Mouse (Mus musculus): Measurements from ENCODE around the gene Cmtm5. TPM values are rescaled to one million over a fixed set of nuclear protein-coding genes. Genes with fewer than 3 reads are reported as not detected.

Cmtm5 gene
- polyA plus RNA-seq, 1 experiment from 2014 or later = 8.5 TPM

- Histone ChIP-seq H3K4me2 (replicated peaks; ENCODE audit: low read depth, low read length) (no peak overlapping the region), H3K9ac (replicated peaks; ENCODE audit: low read depth, low read length) (no peak overlapping the region), H3K4me1 (ENCODE audit: control insufficient read depth, insufficient read depth, low read length) (no peaks in the 10 kb centered on the region), H3K4me3 (ENCODE audit: low read depth, low read length) (no peak overlapping the region), H3K9me3 (ENCODE audit: control insufficient read depth, low read depth, low read length) (no peaks in the 10 kb centered on the region), H3K27ac (ENCODE audit: low read length) (no peak overlapping the region), H3K36me3 (ENCODE audit: control insufficient read depth, insufficient read depth, low read length) (no peaks in the 10 kb centered on the region), H3K27me3 (ENCODE audit: control insufficient read depth, insufficient read depth, low read length) (no peaks in the 10 kb centered on the region)
- ATAC-seq (ENCODE audit: insufficient number of reproducible peaks, insufficient read depth, low FRiP score, low read depth) = no peak
- 56% methylated on average over 12 of the region's 12 CpGs for WGBS
Observed at GRCm38 (mm10) chr14:54950493-54950892, 14.4 kb downstream of the Cmtm5 start.

GRCm38 (mm10) chr14:54951587-54951986 is 15.5 kb downstream of the Cmtm5 start:
- Histone ChIP-seq H3K36me3 (ENCODE audit: control insufficient read depth, insufficient read depth, low read length) (no peaks in the 10 kb centered on the region), H3K4me2 (replicated peaks; ENCODE audit: low read depth, low read length) (no peak overlapping the region), H3K9ac (replicated peaks; ENCODE audit: low read depth, low read length) (no peak overlapping the region), H3K27me3 (ENCODE audit: control insufficient read depth, insufficient read depth, low read length) (no peaks in the 10 kb centered on the region), H3K4me1 (ENCODE audit: control insufficient read depth, insufficient read depth, low read length) (no peaks in the 10 kb centered on the region), H3K27ac (ENCODE audit: low read length) (no peak overlapping the region), H3K9me3 (ENCODE audit: control insufficient read depth, low read depth, low read length) (no peaks in the 10 kb centered on the region), H3K4me3 (ENCODE audit: low read depth, low read length) (no peak overlapping the region)
- ATAC-seq (ENCODE audit: insufficient number of reproducible peaks, insufficient read depth, low FRiP score, low read depth) = no peak
- 85% methylated on average over 6 of the region's 6 CpGs for WGBS

GRCm38 (mm10) chr14:54953664-54954206 is 17.7 kb downstream of the Cmtm5 start:
- no peak for ATAC-seq (ENCODE audit: insufficient number of reproducible peaks, insufficient read depth, low FRiP score, low read depth)
- WGBS = 85% methylated on average over 8 of the region's 8 CpGs
- no peak overlapping the region for H3K9ac ChIP-seq (replicated peaks; ENCODE audit: low read depth, low read length)

GRCm38 (mm10) chr14:54954474-54954873 is 18.4 kb downstream of the Cmtm5 start:
- H3K9ac ChIP-seq (replicated peaks; ENCODE audit: low read depth, low read length) = no peak overlapping the region
- no peak overlapping the region for H3K27ac ChIP-seq (ENCODE audit: low read length)
- ATAC-seq (ENCODE audit: insufficient number of reproducible peaks, insufficient read depth, low FRiP score, low read depth) = no peak
- H3K4me2 ChIP-seq (replicated peaks; ENCODE audit: low read depth, low read length) = no peak overlapping the region
- WGBS = 77% methylated on average over 3 of the region's 3 CpGs
- no peaks in the 10 kb centered on the region for H3K36me3 ChIP-seq (ENCODE audit: control insufficient read depth, insufficient read depth, low read length)
- no peaks in the 10 kb centered on the region for H3K4me1 ChIP-seq (ENCODE audit: control insufficient read depth, insufficient read depth, low read length)
- no peak overlapping the region for H3K4me3 ChIP-seq (ENCODE audit: low read depth, low read length)
- no peaks in the 10 kb centered on the region for H3K9me3 ChIP-seq (ENCODE audit: control insufficient read depth, low read depth, low read length)
- no peaks in the 10 kb centered on the region for H3K27me3 ChIP-seq (ENCODE audit: control insufficient read depth, insufficient read depth, low read length)

More at GRCm38 (mm10) chr14:54953664-54954206, 17.7 kb downstream of the Cmtm5 start:
- H3K36me3 ChIP-seq (ENCODE audit: control insufficient read depth, insufficient read depth, low read length) = no peaks in the 10 kb centered on the region
- no peak overlapping the region for H3K27ac ChIP-seq (ENCODE audit: low read length)
- H3K4me2 ChIP-seq (replicated peaks; ENCODE audit: low read depth, low read length) = no peak overlapping the region
- no peaks in the 10 kb centered on the region for H3K27me3 ChIP-seq (ENCODE audit: control insufficient read depth, insufficient read depth, low read length)
- no peak overlapping the region for H3K4me3 ChIP-seq (ENCODE audit: low read depth, low read length)
- H3K4me1 ChIP-seq (ENCODE audit: control insufficient read depth, insufficient read depth, low read length) = no peaks in the 10 kb centered on the region
- no peaks in the 10 kb centered on the region for H3K9me3 ChIP-seq (ENCODE audit: control insufficient read depth, low read depth, low read length)

- Histone ChIP-seq H3K4me1 (ENCODE audit: control insufficient read depth, insufficient read depth, low read length) (no peaks in the 10 kb centered on the region), H3K36me3 (ENCODE audit: control insufficient read depth, insufficient read depth, low read length) (no peaks in the 10 kb centered on the region), H3K4me3 (ENCODE audit: low read depth, low read length) (no peak overlapping the region), H3K27me3 (ENCODE audit: control insufficient read depth, insufficient read depth, low read length) (no peaks in the 10 kb centered on the region), H3K4me2 (replicated peaks; ENCODE audit: low read depth, low read length) (no peak overlapping the region), H3K27ac (ENCODE audit: low read length) (no peak overlapping the region), H3K9ac (replicated peaks; ENCODE audit: low read depth, low read length) (no peak overlapping the region), H3K9me3 (ENCODE audit: control insufficient read depth, low read depth, low read length) (no peaks in the 10 kb centered on the region)
- WGBS = 79% methylated on average over 3 of the region's 3 CpGs
- ATAC-seq (ENCODE audit: insufficient number of reproducible peaks, insufficient read depth, low FRiP score, low read depth) = no peak
Observed at GRCm38 (mm10) chr14:54955481-54955880, 19.4 kb downstream of the Cmtm5 start.

- ATAC-seq (ENCODE audit: insufficient number of reproducible peaks, insufficient read depth, low FRiP score, low read depth) = no peak
- Histone ChIP-seq H3K4me3 (ENCODE audit: low read depth, low read length) (no peak overlapping the region), H3K9ac (replicated peaks; ENCODE audit: low read depth, low read length) (no peak overlapping the region), H3K27me3 (ENCODE audit: control insufficient read depth, insufficient read depth, low read length) (no peaks in the 10 kb centered on the region), H3K4me2 (replicated peaks; ENCODE audit: low read depth, low read length) (no peak overlapping the region), H3K9me3 (ENCODE audit: control insufficient read depth, low read depth, low read length) (no peaks in the 10 kb centered on the region), H3K27ac (ENCODE audit: low read length) (no peak overlapping the region), H3K4me1 (ENCODE audit: control insufficient read depth, insufficient read depth, low read length) (no peaks in the 10 kb centered on the region), H3K36me3 (ENCODE audit: control insufficient read depth, insufficient read depth, low read length) (no peaks in the 10 kb centered on the region)
- WGBS = 79% methylated on average over 9 of the region's 9 CpGs
Observed at GRCm38 (mm10) chr14:54956533-54956932, 20.5 kb downstream of the Cmtm5 start.

GRCm38 (mm10) chr14:54958503-54958902 is 22.4 kb downstream of the Cmtm5 start:
- no peak for ATAC-seq (ENCODE audit: insufficient number of reproducible peaks, insufficient read depth, low FRiP score, low read depth)
- Histone ChIP-seq H3K27ac (ENCODE audit: low read length) (no peak overlapping the region), H3K4me1 (ENCODE audit: control insufficient read depth, insufficient read depth, low read length) (no peaks in the 10 kb centered on the region), H3K9ac (replicated peaks; ENCODE audit: low read depth, low read length) (no peak overlapping the region), H3K27me3 (ENCODE audit: control insufficient read depth, insufficient read depth, low read length) (no peaks in the 10 kb centered on the region), H3K36me3 (ENCODE audit: control insufficient read depth, insufficient read depth, low read length) (no peaks in the 10 kb centered on the region), H3K4me2 (replicated peaks; ENCODE audit: low read depth, low read length) (no peak overlapping the region), H3K4me3 (ENCODE audit: low read depth, low read length) (no peak overlapping the region), H3K9me3 (ENCODE audit: control insufficient read depth, low read depth, low read length) (no peaks in the 10 kb centered on the region)
- WGBS = 83% methylated on average over 4 of the region's 4 CpGs

GRCm38 (mm10) chr14:54959197-54959596 is 23.1 kb downstream of the Cmtm5 start:
- no peaks in the 10 kb centered on the region for H3K9me3 ChIP-seq (ENCODE audit: control insufficient read depth, low read depth, low read length)
- no peak overlapping the region for H3K4me3 ChIP-seq (ENCODE audit: low read depth, low read length)
- H3K9ac ChIP-seq (replicated peaks; ENCODE audit: low read depth, low read length) = no peak overlapping the region
- H3K4me2 ChIP-seq (replicated peaks; ENCODE audit: low read depth, low read length) = no peak overlapping the region
- ATAC-seq (ENCODE audit: insufficient number of reproducible peaks, insufficient read depth, low FRiP score, low read depth) = no peak
- WGBS = 85% methylated on average over 3 of the region's 3 CpGs
- no peak overlapping the region for H3K27ac ChIP-seq (ENCODE audit: low read length)
- no peaks in the 10 kb centered on the region for H3K4me1 ChIP-seq (ENCODE audit: control insufficient read depth, insufficient read depth, low read length)
- H3K36me3 ChIP-seq (ENCODE audit: control insufficient read depth, insufficient read depth, low read length) = no peaks in the 10 kb centered on the region
- no peaks in the 10 kb centered on the region for H3K27me3 ChIP-seq (ENCODE audit: control insufficient read depth, insufficient read depth, low read length)
